Mouse (Mus musculus) frontal cortex, adult (tissue): ENCODE measurements around the gene 4931406P16Rik.
"Not testable (repeated sequence)": the region's sequence is repeated elsewhere in the genome, so short reads cannot be mapped to it uniquely, and the experiment has no call there.

Source experiments
- ATAC-seq: cut with Nextera tagmentation; 2 replicates; pipeline ENCODE4 v1.9.2; 2017; ENCODE audit warnings: mild to moderate bottlenecking, moderate library complexity, mixed read lengths; ENCODE audit not compliant: low TSS enrichment

The 4931406P16Rik gene

DNA sequence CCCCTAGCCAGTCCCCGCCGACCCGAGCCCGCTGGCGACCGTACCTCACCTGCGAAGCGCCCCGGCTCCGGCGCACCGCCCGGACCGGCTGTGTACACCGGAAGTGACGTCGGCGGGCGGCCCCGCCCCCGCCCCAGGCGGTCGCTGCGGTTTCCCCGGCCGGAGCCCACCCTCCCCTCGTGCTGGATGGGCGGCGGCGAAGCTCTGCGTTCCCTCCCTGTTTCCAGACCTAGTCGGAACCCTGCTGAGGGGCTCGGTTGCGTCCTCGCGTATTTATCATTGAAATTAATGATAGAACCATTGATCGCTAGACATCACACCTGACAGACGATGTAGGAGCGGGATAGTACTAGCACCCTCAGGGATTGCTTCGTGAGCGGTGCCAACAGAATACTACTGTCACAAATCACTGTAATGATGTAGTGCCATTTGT is at the start of gene 4931406P16Rik:
4931406P16Rik (minus strand) TSS at position 109 of the 433 bp plus-strand sequence.
- peak; percentile 81 for ATAC-seq

GRCm38 (mm10) chr7:34355629-34356028 is 42.3 kb upstream of the 4931406P16Rik start:
- ATAC-seq = no peak

- ATAC-seq = no peak
Measured at GRCm38 (mm10) chr7:34351997-34352396, 38.6 kb upstream of the 4931406P16Rik start.

DNA sequence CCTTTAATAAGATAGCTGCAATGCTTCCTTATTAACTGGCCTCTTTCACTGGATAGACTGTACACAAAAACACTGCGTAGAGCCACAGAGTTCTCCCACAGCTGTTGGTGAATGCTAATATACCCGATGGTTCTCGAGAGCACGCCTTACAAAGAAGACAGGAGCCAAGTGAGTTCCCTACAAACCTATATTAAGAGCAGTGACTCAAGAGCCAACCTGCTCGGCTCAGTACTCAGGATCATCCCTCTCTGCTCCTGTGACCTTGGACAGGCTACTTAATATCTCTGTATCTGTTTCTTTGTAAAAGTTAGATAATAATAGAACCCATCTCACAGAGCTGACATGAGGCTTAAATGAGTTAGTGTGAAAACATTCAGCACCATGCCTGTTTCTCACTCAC is 36.8 kb upstream of the 4931406P16Rik start:
- no peak for ATAC-seq

DNA sequence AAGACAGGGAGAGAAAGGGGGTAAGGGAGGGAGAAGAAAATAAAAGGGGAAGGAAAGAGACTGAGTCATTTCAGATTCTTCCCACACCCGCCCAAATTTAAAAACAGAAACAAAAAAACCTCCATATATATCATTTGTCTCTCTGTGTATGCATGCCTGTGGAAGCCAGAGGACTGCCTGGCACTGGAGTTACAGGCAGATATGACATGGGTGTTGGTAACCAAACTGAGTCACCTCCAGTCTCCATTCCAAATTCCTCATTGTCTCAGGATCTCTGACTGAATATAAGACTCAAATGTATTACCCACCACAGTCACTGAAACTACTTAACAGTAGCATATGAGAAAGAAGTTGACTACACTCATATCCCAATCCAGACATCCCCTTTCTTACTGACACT is 34.7 kb upstream of the 4931406P16Rik start:
- peak; percentile 90 for ATAC-seq

GRCm38 (mm10) chr7:34347041-34347440 is 33.7 kb upstream of the 4931406P16Rik start:
- no peak for ATAC-seq

DNA sequence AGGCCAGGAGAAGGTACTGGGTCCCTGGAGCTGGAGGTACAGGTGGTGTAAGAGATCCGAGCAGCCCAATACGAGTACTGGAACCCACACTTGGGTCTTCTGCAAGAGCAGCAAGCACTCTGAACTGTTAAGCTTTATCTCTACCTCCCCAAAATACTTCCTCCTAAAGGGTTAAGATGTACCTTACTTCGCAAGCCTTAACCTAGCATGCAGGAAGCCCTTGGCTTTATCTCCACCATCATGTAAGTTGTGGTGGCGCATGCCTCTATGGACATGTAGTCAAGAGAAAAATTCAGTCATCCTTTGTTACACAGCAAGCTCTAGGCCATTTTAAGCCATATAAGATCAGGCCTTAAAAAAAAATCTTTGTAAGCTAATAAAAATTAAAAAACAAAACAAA is 33.2 kb upstream of the 4931406P16Rik start:
- no peak for ATAC-seq

GRCm38 (mm10) chr7:34342040-34342793 is 28.9 kb upstream of the 4931406P16Rik start:
- ATAC-seq = peak; percentile 84

DNA sequence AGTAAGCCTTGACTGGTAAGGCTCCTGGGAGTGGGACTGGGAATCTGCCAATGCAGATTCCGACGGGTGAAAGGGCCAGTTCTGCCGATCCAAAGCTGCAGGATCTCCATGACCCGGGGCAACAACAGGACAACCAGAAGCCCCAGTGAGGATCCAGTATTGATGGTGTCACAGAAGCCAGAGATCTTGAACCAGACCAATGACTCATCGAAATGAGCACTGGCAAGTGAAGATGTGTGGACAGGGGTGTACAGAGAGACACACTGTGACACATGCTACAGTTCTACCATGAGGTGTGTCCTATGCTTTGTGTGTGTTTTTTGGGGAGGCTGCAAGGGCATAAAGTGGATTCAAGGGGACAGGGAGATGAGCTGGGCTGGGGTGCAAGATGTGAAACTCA is 27.5 kb upstream of the 4931406P16Rik start:
- no peak for ATAC-seq

GRCm38 (mm10) chr7:34339164-34339489 is 25.8 kb upstream of the 4931406P16Rik start:
- peak; percentile 35; the same call in 1 of the 2 replicates for ATAC-seq

DNA sequence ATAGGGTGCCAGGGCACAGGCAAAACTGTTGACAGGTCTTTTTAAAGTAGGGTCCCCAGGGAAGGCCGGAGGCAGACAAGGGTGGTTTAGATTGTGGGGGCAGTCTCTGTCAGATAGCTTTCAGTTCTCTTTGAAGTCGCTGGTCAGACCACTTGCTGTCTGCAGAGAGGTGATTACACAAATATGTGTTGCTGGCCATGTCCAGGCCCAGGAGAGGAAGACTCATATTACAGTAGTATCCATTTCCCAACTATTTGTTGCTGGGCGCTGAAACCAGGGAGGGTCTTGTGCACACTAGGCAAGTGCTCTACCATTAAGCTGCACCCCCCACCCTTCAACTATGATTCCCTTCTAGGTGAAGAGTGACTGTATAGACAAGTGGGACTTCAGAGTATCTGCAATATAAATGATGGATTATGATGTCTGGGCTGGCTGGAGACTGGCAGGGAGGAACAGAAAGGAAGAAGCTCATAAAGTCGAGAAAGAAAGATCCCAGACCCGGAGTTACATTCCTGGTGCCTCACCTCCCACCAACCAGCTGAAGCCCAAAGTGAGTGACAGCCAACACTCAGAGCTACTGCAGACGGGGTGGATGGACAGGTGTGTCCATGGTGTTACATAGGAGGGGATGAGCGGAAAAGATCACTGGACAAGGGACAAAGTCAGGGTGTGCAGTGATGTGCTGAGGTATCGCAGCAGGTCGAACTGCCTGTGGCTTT is 25.3 kb upstream of the 4931406P16Rik start:
- ATAC-seq = 0 out of 2 replicates have a peak, but pooled peaks have one; percentile 12

DNA sequence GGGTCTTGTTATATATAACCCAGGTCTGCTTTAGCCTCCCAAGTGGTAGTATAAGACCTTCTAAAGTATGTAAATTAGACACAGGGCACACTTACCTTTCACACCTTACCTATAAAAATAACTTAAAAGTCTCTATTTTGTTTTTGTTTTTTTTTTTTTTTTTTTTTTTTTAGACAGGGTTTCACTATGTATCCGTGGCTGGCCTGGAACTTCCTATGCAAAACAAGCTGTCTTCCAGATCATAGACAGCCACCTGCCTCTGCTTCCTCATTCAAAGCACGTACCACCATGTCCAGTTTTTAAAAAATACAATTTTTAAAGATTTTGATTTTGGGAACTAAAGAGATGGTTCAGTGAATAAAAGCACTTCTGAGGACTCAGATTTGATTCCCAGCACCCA is 23.9 kb upstream of the 4931406P16Rik start:
- no peak for ATAC-seq

- ATAC-seq = not testable (repeated sequence)
Measured at GRCm38 (mm10) chr7:34336545-34336944, 23.2 kb upstream of the 4931406P16Rik start.

- no peak for ATAC-seq
Measured at GRCm38 (mm10) chr7:34327493-34327892, 14.1 kb upstream of the 4931406P16Rik start.

GRCm38 (mm10) chr7:34324857-34325256 is 11.5 kb upstream of the 4931406P16Rik start:
- ATAC-seq = no peak

- no peak for ATAC-seq
Measured at GRCm38 (mm10) chr7:34324005-34324404, 10.7 kb upstream of the 4931406P16Rik start.

DNA sequence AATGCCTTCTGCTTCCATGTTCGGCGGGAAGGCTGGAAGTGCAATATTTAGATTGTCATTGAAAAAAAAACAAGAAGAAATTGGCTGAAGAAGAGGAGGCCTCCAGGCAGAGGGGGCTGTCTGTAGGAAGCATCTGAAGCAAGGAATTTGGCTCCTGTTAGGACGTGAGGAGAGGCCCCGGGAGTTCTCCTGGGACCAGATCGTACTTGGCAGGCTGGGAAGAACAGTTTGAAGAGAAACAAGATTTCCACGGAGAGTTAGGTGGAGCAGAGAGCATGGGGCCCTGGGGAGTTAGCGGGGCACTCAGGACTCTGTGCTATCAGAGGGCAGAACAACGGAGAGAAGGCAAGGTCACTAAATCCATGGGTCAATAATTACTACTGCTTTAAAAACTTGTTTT is 10.0 kb upstream of the 4931406P16Rik start:
- ATAC-seq = no peak

DNA sequence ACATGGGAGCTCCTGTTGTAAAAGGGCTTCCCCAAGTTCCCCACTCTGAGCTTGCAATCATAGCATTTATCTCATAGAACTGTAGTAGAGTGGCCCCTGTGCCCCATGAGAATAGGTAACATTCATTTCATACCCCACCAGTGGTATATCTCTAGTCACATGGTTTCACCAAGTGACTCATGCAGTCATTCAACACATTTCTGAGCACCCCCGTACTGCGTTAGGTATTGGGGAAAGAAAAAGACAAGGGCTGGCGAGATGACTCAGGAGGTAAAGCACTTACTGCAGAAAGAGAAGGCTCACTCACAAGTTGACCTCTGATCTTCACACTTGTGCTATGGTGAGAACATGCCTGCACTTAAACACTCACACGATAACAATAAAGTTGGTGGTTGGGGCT is 8.6 kb upstream of the 4931406P16Rik start:
- no peak for ATAC-seq

GRCm38 (mm10) chr7:34321119-34321518 is 7.8 kb upstream of the 4931406P16Rik start:
- no peak for ATAC-seq

- ATAC-seq = peak; percentile 83
Measured at GRCm38 (mm10) chr7:34319957-34320356, 6.6 kb upstream of the 4931406P16Rik start.

DNA sequence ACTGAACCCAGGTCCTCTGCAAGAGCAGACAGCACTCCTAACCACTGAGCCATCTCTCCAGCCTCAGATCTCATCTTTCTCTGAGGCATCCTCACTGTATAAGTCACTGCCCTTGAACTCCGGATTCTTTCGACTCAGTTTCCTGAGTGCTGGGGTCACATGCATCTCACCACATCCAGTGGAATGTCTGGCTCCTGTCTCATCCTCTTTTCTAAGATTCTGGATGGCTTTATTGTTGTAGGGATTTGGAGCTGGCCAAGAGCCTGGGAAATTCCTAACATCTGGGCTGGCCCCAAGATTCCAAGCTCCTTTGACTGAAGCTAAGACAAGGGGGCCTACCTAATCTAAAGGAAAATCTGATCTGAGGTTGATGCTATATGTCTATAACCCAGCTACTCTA is 5.8 kb upstream of the 4931406P16Rik start:
- no peak for ATAC-seq

- 0 out of 2 replicates have a peak, but pooled peaks have one; percentile 31 for ATAC-seq
Measured at GRCm38 (mm10) chr7:34317901-34318476, 4.6 kb upstream of the 4931406P16Rik start.
